Mouse (Mus musculus) layer of hippocampus, adult 9-10 months (tissue): ENCODE measurements around the gene Slc35g2.
A peak's percentile ranks its signal among the peaks of the same experiment; 100 is the strongest.

Experiments used
- DNase-seq: peaks from one replicate; pipeline ENCODE4 v3.0.0; 2022; ENCODE audit warnings: low spot score

Gene Slc35g2

DNA sequence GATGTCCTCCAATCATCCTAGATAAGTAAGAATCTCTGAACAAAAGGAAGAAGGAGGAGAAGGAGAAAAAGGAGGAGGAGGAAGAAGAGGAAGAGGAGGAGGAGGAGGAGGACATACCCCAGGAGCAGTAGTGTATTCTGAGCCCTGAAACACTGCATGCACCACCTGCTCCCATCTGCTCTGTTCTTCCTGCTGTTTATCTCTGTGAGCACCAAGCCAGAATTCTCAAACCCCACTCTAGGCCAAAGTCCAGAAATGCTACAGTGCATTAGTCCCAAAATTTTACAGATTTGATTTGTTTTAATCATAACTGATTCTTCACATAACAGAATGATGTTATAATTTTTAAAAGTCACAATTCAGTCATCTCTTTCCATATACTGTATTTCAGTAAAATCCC lies 11.9 kb downstream of the Slc35g2 start:
- no peak for DNase-seq

DNA sequence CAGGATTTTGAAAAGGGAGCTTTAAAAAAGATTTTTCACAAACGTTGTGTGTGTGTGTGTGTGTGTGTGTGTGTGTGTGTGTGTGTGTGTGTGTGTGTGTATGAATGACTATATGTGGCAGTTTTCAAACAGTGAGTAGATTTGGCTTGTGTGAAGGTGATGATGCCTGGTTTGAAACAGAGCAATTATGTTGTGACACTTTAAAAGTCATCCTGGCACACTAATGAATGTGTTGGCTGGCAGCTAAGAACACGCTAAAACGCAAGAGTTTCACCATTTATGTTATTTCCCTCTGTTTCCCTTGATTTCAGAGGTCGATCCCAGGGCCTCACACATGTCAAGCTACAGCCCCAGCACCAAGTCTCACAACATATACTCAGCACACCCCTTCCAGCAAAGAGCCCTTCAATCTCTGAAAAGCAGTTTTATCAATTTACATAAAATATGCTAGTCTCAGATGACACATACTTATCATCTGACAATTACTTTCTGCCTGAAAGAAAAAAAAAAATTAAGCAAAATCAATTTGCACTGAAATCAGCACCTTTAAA lies 12.8 kb downstream of the Slc35g2 start:
- no peak for DNase-seq

DNA sequence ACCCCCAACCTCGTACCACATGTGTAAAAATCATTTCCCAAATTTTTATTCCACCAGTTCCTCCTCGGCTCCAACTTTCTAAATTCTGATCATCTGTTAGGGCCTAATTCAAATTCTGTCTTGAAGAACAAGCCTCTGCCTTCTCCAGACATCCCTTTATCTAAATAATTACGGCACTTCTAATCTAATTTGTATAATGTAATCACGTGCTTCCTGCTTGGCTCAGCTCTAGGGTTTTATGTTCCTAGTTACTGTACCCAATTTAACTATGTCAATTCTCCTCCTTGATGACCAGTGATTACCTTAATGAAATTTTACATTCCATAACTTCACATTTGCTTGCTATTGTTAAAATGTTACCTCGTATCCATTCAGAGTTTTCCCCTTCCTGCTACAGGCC lies 15.2 kb downstream of the Slc35g2 start:
- DNase-seq = no peak

DNA sequence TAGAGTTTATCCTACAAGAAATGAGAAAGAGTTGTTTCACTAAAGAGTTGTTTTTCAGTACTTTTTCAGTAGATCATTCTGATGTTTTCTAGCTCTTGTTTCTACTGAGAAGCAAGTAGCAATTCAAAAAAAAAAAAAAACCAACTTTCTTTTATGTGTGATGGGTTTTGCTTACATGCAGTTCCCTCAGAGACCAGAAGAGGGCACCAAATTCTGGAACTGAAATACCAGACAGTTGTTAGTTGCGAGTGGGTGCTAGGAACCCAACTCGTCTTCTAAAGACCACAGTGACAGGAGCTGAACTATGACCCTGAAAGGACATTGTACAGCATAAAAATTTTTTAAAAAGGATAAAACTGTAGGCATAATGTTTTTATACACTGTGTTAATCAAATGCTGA lies 22.6 kb downstream of the Slc35g2 start:
- DNase-seq = no peak

DNA sequence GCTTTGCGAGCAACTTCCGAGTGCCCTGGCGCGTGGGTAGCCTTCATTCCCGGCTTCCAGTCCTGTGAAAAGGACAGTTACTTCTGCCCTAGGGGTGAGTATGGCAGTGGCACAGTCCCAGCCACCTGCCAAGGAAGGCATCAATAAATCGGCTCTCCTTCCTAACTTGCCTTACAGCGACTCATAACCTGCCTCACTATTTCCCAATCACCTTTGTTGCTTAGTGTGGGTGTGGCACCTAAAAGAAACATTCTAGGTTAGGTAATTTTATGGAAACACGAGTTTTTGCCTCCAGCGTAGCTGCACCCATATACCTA lies 24.3 kb downstream of the Slc35g2 start:
- DNase-seq = no peak

DNA sequence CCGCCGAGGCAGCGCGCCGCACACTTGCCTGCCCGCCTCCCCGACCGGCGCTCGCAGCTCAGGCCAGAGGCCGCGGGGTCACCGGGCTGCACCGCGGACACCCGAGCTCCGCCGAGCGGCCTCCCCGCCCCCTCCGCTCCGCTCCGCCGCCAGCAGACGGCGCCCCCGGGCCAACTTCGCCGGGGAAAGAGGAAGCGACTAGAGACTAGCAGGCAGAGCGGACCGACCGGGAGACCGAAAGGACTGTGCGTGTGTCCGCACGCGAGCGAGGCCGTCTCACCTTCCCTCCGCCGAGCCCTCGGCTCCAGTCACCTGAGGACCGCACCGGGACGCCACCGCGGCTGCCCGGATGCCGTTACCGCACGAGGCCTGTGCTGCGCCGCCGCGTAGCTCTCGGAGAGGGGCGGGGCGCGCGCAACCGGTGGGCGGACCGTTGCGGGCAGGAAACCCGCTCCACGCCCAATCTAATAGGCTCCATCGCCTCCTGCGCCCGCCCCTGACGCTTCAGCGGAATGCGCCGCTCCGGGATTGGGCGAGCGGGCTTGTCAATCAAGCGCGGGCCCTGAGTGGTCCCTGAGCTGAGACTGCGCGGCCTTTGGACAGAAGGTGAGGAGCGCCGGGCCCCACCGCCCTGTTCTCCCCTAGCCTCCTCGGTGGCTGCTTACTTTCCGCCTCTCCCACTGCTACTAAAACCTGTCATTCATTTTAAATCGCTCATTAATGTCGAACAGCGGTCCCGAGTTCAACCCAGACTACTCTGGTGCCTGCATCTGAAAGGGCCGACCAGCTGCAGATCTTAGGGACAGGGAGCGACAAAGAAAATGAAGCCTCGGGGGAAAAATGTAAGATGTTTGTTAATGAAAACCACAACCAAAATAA lies 24.9 kb downstream of the Slc35g2 start, which contains the start of gene Nck1:
Gene Nck1, minus strand, starts transcription at position 420 of the 879 bp plus-strand sequence.
- peak; percentile 99 for DNase-seq

DNA sequence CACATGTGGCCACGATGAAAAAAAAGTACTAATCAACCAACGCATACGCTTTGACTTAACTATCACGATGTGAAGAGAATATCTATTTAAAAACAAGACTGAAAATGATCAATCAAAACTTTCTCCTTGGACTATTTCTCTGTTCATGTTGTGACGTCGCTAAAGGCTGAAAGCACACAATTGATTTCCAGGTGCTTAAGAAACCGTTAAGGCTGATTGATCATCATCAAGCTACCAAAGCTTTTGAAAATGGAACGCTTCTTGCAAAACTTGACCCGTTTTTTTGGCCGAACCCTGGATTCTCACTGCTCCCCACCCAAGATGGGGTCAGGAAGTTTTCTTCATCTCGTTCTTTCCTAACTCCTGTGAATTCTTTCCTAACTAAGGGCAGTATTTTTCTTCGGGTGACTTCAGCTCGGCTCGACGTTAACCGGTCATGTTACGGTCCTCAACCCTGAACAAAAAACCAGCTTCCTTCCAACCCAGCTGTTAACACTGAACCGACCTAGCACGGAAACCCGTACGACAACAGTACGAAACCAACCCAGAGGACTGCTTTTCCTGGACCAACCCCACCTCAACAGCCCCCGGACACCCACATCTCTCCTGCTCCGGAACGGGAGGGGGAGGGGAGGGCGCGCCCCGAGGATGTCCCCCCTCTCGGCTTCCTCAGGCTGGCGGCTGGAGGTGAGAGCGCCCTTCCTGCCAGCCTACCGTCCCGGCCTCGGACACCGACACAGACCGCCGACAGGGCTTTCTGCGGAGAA lies 25.8 kb downstream of the Slc35g2 start:
- DNase-seq = no peak

DNA sequence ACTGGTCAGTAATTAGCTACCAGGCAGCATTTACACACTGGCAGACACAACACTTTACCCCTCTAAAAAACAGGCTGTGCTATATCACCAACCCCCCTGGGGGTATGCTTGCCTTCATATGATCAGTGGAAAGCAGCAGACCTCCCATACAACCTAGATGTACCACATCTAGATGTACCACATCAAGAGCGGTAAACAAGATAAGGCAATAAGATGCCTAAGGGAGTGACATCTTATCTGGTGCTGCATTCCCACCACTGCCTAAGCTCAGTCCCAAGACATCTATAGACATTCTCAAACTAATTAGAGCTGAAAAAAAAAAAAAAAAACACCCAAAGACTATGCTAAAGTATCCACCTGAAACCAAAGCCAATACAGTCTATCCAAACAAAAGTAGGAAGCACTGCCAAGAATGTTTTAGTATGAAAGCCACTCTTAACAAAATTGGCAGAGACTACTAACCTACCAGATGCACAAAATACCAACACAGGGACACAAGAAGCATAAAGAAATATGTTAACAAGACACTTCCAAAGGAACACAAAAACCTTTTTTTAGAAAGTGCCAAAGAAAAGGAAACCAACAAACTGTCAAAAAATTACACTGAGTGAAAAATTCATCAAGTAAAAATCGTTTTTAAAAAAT lies 35.1 kb downstream of the Slc35g2 start:
- DNase-seq = no peak

DNA sequence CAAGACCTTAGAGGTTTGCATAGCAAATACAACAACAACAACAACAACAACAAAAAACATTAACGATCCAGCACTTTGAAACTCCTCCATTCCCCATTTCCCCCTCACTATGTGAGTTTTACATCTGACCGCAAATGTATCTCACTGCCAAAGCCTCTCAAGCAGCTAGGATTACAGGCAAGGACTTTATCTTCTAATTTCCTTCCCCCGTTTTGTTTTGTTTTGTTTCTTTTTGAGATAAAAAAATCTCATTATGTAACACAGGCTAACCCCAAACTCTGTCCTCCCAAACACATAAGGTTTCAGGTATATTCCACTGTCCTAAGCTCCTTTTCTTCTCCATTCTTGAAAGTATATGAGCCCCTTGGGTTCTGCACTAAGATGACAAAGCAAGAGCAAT lies 36.2 kb downstream of the Slc35g2 start:
- no peak for DNase-seq

DNA sequence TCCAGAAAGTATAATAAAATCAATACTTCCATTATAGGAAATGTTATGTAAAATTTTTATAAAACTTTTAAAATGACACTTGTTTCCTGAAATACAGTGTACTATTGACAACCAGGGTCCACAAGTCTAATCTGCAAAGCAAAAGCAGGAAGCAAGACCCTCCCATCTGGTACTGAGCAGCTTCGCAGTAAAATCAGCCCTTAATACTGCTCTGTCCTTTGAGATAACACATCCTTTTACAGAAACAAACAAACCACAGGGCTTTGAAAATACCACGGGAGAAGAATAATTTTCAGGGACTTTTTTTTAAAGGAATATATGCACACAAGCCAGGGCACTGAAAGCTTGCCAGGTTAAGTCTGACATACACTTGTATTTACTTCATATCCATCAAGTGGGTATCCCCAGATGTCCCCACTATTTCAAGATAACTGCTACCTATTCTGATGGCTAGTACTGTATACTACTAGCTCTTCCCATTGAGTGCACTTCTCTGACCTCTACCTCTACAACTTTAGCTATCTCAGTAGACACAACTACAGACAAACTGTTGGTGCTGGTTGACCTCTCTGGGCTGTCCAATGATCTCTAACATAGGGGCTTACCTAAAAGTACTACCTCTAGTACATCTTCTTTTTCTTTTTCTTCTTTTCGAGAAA lies 37.9 kb downstream of the Slc35g2 start:
- DNase-seq = no peak

DNA sequence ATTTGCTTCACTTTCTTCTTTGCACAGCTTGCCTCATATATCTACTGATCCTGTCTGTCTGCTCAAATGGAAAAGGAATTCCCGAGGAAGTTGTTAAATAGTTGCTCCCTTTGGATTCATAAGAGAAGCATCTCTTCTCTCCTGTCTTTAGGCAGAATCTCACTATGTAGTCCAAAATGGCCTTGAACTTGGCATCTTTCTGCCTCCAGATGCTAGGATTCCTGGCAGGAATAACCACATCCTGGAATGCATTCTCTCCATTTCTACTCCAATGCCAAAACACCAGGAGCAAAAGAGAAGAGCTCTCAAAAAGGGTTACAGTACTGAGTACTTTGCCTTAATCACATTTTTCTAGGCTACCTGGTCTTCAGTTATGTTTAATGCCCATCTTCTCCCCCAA lies 39.6 kb downstream of the Slc35g2 start:
- DNase-seq = no peak

DNA sequence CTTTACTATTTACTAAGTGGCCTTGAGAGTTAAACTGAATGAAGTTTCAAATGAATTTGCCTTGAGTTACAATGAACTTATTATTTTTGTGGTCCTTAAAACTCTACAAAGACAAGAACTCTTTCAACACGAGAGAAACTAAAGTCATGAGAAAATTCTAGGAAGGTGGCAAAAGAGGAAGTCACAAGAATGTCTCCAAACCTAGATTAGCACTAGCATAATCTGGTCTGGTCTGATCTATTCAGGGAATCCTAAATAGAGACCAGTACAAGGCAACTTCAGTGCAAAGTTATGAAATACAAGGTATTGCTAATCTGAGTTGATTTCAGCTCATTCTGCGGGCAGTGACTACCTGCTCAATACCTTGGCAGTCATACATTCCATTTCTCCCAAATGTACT lies 45.7 kb downstream of the Slc35g2 start:
- DNase-seq = no peak

DNA sequence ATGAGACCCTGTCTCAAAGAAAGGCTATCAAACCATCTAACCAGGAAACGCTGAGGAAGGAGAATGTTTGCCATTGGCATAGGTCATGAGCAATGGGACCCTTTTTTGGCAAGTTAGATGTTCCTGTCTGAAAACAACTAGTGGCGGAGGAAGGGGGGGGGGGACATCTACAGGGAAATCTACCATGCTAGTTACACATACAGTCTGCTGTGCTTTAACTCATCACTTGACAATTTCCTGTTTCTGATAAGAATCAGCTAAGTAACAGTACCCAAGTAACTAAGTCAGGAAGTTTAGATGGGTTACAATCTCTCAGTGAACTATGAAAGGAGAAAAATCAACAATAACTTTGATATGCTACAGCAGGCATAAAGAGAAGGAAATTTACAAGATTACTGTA lies 48.9 kb downstream of the Slc35g2 start:
- no peak for DNase-seq

DNA sequence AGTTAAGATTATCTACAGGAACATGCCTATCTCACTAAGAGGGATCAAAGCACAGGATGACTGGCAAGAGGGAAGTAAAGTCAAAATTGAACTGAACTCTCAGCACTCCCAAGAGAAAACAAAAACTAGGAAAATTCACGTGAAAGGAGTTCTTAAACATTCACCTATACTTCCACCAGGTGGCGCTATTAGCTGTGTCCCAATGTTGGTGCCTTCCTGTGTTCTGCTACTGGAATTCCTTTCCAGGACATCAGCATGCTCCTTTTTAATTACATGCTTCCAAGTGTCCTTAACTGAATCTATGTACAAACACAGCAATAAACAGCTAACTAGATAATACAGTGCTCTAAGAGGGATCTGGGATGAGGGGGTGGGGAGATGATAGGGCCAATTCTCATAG lies 50.3 kb downstream of the Slc35g2 start:
- DNase-seq = peak; percentile 35

DNA sequence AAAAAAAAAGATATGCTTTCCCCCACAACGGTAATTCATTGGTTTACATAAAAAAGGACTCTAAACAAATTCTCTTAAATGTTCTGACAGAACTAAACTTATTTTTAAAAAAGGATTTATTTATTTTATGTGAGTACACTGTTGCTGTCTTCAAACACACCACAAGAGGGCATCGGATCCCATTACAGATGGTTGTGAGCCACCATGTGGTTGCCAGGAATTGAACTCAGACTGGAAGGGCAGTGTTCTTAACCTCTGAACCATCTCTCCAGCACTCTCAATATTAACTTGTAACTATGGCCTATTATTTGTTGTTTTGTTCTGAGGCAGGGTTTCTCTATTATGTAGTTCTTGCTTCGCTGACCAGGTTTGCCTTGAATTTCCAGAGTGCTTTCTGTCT lies 50.9 kb downstream of the Slc35g2 start:
- no peak for DNase-seq

DNA sequence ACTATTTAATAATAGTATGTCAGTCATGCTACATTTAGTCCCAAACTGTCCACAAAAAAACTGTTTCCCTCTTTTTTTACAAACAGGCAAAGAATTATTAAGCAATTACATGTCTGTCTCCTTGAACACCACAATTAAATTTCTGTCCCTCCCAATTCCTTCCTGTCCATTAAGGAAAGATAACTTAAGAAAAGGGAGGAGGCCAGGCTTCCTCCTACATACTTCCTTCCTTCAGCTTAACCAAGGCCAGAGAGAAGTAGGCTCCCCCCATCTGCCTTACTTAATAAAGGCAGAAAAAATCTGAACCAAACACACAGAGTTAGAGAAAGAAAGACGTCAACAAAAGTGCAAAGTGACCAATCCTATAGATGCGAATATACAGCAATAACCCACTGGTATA lies 63.3 kb downstream of the Slc35g2 start:
- no peak for DNase-seq

DNA sequence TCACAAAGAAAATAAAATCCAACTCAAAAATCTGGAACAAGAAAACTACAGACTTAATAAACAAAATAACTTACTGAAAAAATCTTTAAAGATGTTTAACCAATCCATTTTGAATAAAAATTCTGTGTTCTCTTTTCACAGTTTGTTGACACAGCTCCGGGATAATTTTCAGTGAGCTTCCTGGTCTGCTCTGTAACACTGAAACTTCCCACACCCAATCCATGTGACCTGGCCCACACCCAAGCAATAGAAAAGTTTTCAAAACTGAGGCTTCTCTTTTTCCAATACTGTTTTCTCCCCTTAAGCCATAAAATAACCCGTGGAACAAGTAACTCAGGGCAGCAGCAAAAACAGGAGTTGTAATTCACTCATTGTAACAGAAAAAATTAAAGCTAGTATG lies 64.2 kb downstream of the Slc35g2 start:
- no peak for DNase-seq

DNA sequence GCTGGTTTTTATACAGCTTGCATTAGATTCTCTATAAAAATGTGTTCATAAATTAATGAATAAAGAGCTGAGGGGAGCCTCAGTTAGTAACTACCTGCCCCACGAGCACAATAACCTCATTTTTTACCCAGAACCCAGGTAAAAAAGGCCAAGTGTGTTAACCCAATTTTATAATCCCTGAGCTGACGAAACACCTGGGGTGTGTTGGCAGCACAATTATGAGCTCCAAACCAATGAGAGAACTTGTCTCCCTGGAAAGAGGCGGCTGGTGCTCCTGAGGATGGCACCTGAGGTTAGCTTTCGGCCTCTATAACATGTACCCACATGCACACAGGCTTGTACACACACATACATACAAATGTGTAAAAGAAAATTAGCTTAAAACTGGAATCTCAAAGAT lies 65.4 kb downstream of the Slc35g2 start:
- no peak for DNase-seq
